Mouse (Mus musculus): Measurements from ENCODE around the gene Rab34.

DNA sequence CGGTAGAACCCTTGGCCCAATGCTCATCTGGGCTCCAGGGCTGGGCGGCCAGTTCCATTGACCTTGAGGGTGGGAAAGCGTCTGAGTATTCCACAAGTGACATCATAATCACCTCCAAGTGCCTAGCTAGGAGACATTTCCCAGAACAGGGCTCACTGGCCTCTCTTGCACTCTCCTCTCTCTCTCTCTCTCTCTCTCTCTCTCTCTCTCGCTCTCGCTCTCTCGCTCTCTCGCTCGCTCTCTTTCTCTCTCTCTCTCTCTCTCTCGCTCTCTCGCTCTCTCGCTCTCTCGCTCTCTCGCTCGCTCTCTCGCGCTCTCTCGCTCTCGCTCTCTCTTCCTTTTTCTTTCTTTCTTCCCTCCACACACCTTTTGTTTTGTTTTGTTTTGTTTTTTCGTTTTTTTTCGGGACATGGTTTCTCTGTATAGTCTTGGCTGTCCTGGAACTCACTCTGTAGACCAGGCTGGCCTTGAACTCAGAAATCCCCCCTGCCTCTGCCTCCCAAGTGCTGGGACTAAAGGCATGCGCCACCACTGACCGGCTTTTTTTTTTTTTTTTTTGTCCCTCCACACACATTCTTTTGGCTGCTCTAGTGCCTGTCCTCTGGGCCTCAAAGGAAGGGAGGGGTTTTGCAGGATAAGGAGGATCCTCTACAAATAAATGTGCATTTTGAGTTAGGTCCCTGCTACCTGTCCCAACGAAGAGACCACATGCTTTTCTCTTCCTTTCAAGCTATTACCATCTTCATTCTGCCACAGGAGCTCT, 7.1 kb downstream of the Rab34 start:
- TF ChIP-seq CTCF (IDR thresholded peaks at IDR 0.05; ENCODE audit: borderline replicate concordance, insufficient read depth, low read depth, low read length) = no peak
- no peak for TF ChIP-seq POLR2A (IDR thresholded peaks at IDR 0.05; ENCODE audit: borderline replicate concordance, insufficient read depth, low read length)

Measured in cerebellum, adult 2 months (tissue).